Mouse (Mus musculus): ENCODE results near the gene Cpsf4.
"Not testable (repeated sequence)": the region's sequence is repeated elsewhere in the genome, so short reads cannot be mapped to it uniquely, and the experiment has no call there.

Cpsf4 gene

DNA sequence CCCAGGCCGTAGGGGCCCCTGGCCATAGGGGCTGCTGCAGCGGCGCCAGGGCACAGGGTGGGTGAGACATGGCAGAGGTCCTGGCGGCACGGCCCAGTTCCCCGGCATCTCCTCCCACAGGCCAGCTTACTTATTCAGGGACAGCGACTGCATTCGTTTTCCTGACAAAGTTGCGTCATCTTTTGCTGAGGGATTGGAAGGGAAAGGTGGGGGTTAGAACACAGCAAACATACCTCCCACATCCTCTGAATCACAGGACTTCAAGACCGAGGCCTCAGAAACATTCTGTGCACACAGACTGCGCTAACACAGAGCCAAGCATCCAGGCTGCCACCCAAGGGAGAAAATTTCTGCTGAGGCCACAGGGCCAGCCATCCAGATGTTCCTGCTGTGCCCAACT, 36.8 kb upstream of the Cpsf4 start:
- no peak for TF ChIP-seq POU5F1 (IDR thresholded peaks at IDR 0.05; ENCODE audit: borderline replicate concordance, low read length)
- no peak for TF ChIP-seq NANOG (IDR thresholded peaks at IDR 0.05; ENCODE audit: borderline replicate concordance, low read length)
- no peak for TF ChIP-seq CTCF (conservative IDR thresholded peaks at IDR 0.05; ENCODE audit: low read length)

GRCm38 (mm10) chr5:145130995-145131394, 36.0 kb upstream of the Cpsf4 start:
- Histone ChIP-seq H3K27me3 (ENCODE audit: insufficient read depth, low read length) (no peaks in the 10 kb centered on the region), H3K36me3 (ENCODE audit: insufficient read depth, low read length) (peaks cover 100% of the 10 kb centered on the region), H3K4me3 (replicated peaks; ENCODE audit: low read length) (no peak overlapping the region), H3K4me1 (replicated peaks; ENCODE audit: low read depth, low read length) (peaks cover 75% of the 10 kb centered on the region), H3K9me3 (ENCODE audit: low read length) (no peaks in the 10 kb centered on the region)
- no peak for TF ChIP-seq CTCF (conservative IDR thresholded peaks at IDR 0.05; ENCODE audit: low read length)
- TF ChIP-seq NANOG (IDR thresholded peaks at IDR 0.05; ENCODE audit: borderline replicate concordance, low read length), result no peak
- TF ChIP-seq POU5F1 (IDR thresholded peaks at IDR 0.05; ENCODE audit: borderline replicate concordance, low read length), result no peak

More for the DNA sequence above, 36.8 kb upstream of the Cpsf4 start:
- peaks cover 100% of the 10 kb centered on the region for H3K36me3 ChIP-seq (ENCODE audit: insufficient read depth, low read length)
- H3K27me3 ChIP-seq (ENCODE audit: insufficient read depth, low read length), result no peaks in the 10 kb centered on the region
- H3K4me1 ChIP-seq (replicated peaks; ENCODE audit: low read depth, low read length), result peaks cover 83% of the 10 kb centered on the region
- H3K9me3 ChIP-seq (ENCODE audit: low read length), result no peaks in the 10 kb centered on the region
- H3K4me3 ChIP-seq (replicated peaks; ENCODE audit: low read length), result no peak overlapping the region

- not testable (repeated sequence) for H3K27me3 ChIP-seq (ENCODE audit: insufficient read depth, low read length); H3K4me3 ChIP-seq (replicated peaks; ENCODE audit: low read length); H3K9me3 ChIP-seq (ENCODE audit: low read length)
- Histone ChIP-seq H3K4me1 (replicated peaks; ENCODE audit: low read depth, low read length) (peaks cover 76% of the 10 kb centered on the region), H3K36me3 (ENCODE audit: insufficient read depth, low read length) (peaks cover 100% of the 10 kb centered on the region)
- TF ChIP-seq CTCF (conservative IDR thresholded peaks at IDR 0.05; ENCODE audit: low read length), result peak; percentile 12; the same call in 1 of the 2 replicates
These were observed 33.7 kb upstream of the Cpsf4 start for GRCm38 (mm10) chr5:145133275-145133674.

- peak overlapping the region; percentile 100 for H3K4me3 ChIP-seq (replicated peaks; ENCODE audit: low read length)
- no peaks in the 10 kb centered on the region for H3K27me3 ChIP-seq (ENCODE audit: insufficient read depth, low read length)
- peaks cover 49% of the 10 kb centered on the region for H3K4me1 ChIP-seq (replicated peaks; ENCODE audit: low read depth, low read length)
- no peak for TF ChIP-seq CTCF (conservative IDR thresholded peaks at IDR 0.05; ENCODE audit: low read length)
- no peak for TF ChIP-seq NANOG (IDR thresholded peaks at IDR 0.05; ENCODE audit: borderline replicate concordance, low read length)
- TF ChIP-seq POU5F1 (IDR thresholded peaks at IDR 0.05; ENCODE audit: borderline replicate concordance, low read length), result no peak
- no peaks in the 10 kb centered on the region for H3K9me3 ChIP-seq (ENCODE audit: low read length)
- H3K36me3 ChIP-seq (ENCODE audit: insufficient read depth, low read length), result peaks cover 72% of the 10 kb centered on the region
These were observed 28.2 kb upstream of the Cpsf4 start for GRCm38 (mm10) chr5:145138836-145139235.

GRCm38 (mm10) chr5:145139571-145140519, 27.2 kb upstream of the Cpsf4 start, which contains the start of the genes Pdap1 and Bud31:
Pdap1 (minus strand) TSS chr5:145140238.
Bud31 (plus strand) TSS chr5:145140362.
- H3K4me3 ChIP-seq (replicated peaks; ENCODE audit: low read length), result peak within 1 kb of the TSS; percentile 100
- H3K27me3 ChIP-seq (ENCODE audit: insufficient read depth, low read length), result no peaks in the 10 kb centered on the region
- H3K4me1 ChIP-seq (replicated peaks; ENCODE audit: low read depth, low read length), result peaks cover 39% of the 10 kb centered on the region
- H3K9me3 ChIP-seq (ENCODE audit: low read length), result no peaks in the 10 kb centered on the region
- peaks cover 72% of the 10 kb centered on the region for H3K36me3 ChIP-seq (ENCODE audit: insufficient read depth, low read length)
- TF ChIP-seq NANOG (IDR thresholded peaks at IDR 0.05; ENCODE audit: borderline replicate concordance, low read length) (no peak), CTCF (conservative IDR thresholded peaks at IDR 0.05; ENCODE audit: low read length) (no peak), POU5F1 (IDR thresholded peaks at IDR 0.05; ENCODE audit: borderline replicate concordance, low read length) (no peak)

DNA sequence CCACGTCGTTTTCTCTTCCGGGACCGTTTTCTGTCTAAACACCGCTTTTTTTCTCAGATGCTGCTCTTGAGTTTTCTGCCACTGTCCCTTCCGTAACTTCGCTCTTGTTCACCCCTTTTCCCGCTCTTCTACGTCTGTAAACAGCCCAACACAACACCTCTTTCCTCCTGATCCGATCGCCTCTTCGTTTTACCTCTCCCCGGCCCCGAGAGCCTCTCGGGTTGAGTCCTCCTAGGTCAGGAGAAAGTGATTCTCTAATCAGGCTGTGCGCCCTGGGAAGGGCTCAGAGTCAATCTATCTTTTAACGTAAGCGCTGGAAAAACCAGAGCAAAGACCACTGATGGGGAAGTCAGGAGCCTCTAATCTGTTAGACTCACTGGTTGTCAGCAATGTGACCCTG, 26.4 kb upstream of the Cpsf4 start:
- H3K4me3 ChIP-seq (replicated peaks; ENCODE audit: low read length), result peak overlapping the region; percentile 100
- H3K9me3 ChIP-seq (ENCODE audit: low read length), result no peaks in the 10 kb centered on the region
- TF ChIP-seq NANOG (IDR thresholded peaks at IDR 0.05; ENCODE audit: borderline replicate concordance, low read length), result no peak
- no peak for TF ChIP-seq CTCF (conservative IDR thresholded peaks at IDR 0.05; ENCODE audit: low read length)
- TF ChIP-seq POU5F1 (IDR thresholded peaks at IDR 0.05; ENCODE audit: borderline replicate concordance, low read length), result no peak
- peaks cover 72% of the 10 kb centered on the region for H3K36me3 ChIP-seq (ENCODE audit: insufficient read depth, low read length)
- no peaks in the 10 kb centered on the region for H3K27me3 ChIP-seq (ENCODE audit: insufficient read depth, low read length)
- H3K4me1 ChIP-seq (replicated peaks; ENCODE audit: low read depth, low read length), result peaks cover 38% of the 10 kb centered on the region

DNA sequence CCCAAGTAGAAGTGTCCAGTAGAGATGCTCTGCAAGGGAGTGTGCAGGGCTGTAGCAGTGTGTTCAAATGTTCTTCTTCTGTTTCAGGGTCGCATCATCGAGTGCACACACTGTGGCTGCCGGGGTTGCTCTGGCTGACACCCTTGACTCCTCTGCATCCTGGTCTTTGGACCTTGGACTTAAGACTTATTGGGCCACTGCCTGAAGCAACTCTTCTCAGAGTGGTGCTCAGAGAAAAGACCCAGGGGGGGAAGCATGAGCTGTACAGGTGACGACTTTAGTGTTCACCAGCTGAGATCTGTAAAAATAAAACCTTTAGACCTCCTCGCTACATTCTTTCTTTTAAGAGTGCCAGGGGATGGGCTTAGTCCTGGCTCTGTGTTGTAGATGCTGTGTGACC, 19.3 kb upstream of the Cpsf4 start:
- H3K9me3 ChIP-seq (ENCODE audit: low read length), result no peaks in the 10 kb centered on the region
- TF ChIP-seq POU5F1 (IDR thresholded peaks at IDR 0.05; ENCODE audit: borderline replicate concordance, low read length), result no peak
- TF ChIP-seq NANOG (IDR thresholded peaks at IDR 0.05; ENCODE audit: borderline replicate concordance, low read length), result no peak
- TF ChIP-seq CTCF (conservative IDR thresholded peaks at IDR 0.05; ENCODE audit: low read length), result no peak
- no peak overlapping the region for H3K4me3 ChIP-seq (replicated peaks; ENCODE audit: low read length)
- no peaks in the 10 kb centered on the region for H3K27me3 ChIP-seq (ENCODE audit: insufficient read depth, low read length)
- H3K36me3 ChIP-seq (ENCODE audit: insufficient read depth, low read length), result peaks cover 100% of the 10 kb centered on the region
- peaks cover 24% of the 10 kb centered on the region; the same call in 1 of the 2 replicates for H3K4me1 ChIP-seq (replicated peaks; ENCODE audit: low read depth, low read length)

DNA sequence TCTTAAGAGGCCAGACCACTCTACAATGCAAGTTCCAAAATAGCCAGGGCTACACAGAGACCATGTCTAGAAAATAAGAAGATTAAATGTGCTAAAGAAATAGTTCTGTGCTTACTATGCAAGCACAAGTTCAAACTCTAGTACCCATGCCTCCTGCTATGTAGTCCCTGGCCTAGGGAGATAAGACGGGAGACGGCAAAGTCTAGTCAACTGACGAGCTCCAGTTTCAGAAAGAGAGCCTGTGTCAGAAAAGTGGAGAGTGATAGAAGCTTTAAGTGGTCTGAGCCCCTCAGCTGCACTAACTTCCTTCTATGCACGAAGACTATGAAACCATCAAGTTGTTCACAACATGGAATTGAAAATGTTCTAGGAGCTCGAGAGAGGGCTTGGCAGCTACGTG, 17.7 kb upstream of the Cpsf4 start:
- Histone ChIP-seq H3K4me3 (replicated peaks; ENCODE audit: low read length) (no peak overlapping the region), H3K4me1 (replicated peaks; ENCODE audit: low read depth, low read length) (peaks cover 27% of the 10 kb centered on the region; the same call in 1 of the 2 replicates), H3K27me3 (ENCODE audit: insufficient read depth, low read length) (no peaks in the 10 kb centered on the region), H3K36me3 (ENCODE audit: insufficient read depth, low read length) (peaks cover 97% of the 10 kb centered on the region), H3K9me3 (ENCODE audit: low read length) (no peaks in the 10 kb centered on the region)
- no peak for TF ChIP-seq POU5F1 (IDR thresholded peaks at IDR 0.05; ENCODE audit: borderline replicate concordance, low read length)
- no peak for TF ChIP-seq NANOG (IDR thresholded peaks at IDR 0.05; ENCODE audit: borderline replicate concordance, low read length)
- TF ChIP-seq CTCF (conservative IDR thresholded peaks at IDR 0.05; ENCODE audit: low read length), result no peak
